Mouse (Mus musculus): ENCODE measurements around the gene Vwa8.

Gene Vwa8

GRCm38 (mm10) chr14:79144278-79145224, 295.7 kb downstream of the Vwa8 start:
- DNase-seq, result peak; percentile 42 to 44

- peak in 1 of 2 experiments; percentile 1 for DNase-seq
These were observed 302.9 kb downstream of the Vwa8 start for GRCm38 (mm10) chr14:79151711-79152110.

- DNase-seq, result no peak
These were observed 305.0 kb downstream of the Vwa8 start for GRCm38 (mm10) chr14:79153896-79154295.

- DNase-seq, result no peak
These were observed 306.1 kb downstream of the Vwa8 start for GRCm38 (mm10) chr14:79154961-79155360.

GRCm38 (mm10) chr14:79156526-79157411, 307.9 kb downstream of the Vwa8 start:
- peak; percentile 80 to 83 for DNase-seq

GRCm38 (mm10) chr14:79157451-79158218, 308.8 kb downstream of the Vwa8 start:
- DNase-seq, result peak; percentile 71 to 75

- peak in 1 of 2 experiments; percentile 45 for DNase-seq
These were observed 309.3 kb downstream of the Vwa8 start for GRCm38 (mm10) chr14:79158219-79158521.

GRCm38 (mm10) chr14:79158673-79159200, 309.9 kb downstream of the Vwa8 start:
- no peak for DNase-seq

- DNase-seq, result no peak
These were observed 310.6 kb downstream of the Vwa8 start for GRCm38 (mm10) chr14:79159451-79159850.

GRCm38 (mm10) chr14:79160486-79160885, 311.6 kb downstream of the Vwa8 start:
- DNase-seq, result no peak

GRCm38 (mm10) chr14:79160966-79161365, 312.1 kb downstream of the Vwa8 start:
- no peak for DNase-seq

- no peak for DNase-seq
These were observed 312.9 kb downstream of the Vwa8 start for GRCm38 (mm10) chr14:79161741-79162140.

GRCm38 (mm10) chr14:79162678-79163077, 313.8 kb downstream of the Vwa8 start:
- DNase-seq, result no peak

- no peak for DNase-seq
These were observed 315.5 kb downstream of the Vwa8 start for GRCm38 (mm10) chr14:79164334-79164733.

- DNase-seq, result no peak
These were observed 316.1 kb downstream of the Vwa8 start for GRCm38 (mm10) chr14:79164925-79165324.

GRCm38 (mm10) chr14:79174526-79174925, 325.7 kb downstream of the Vwa8 start:
- no peak for DNase-seq

- DNase-seq, result no peak
These were observed 328.9 kb downstream of the Vwa8 start for GRCm38 (mm10) chr14:79177754-79178153.

- DNase-seq, result no peak
These were observed 329.4 kb downstream of the Vwa8 start for GRCm38 (mm10) chr14:79178247-79178646.

- DNase-seq, result peak in 1 of 2 experiments; percentile 0
These were observed 331.4 kb downstream of the Vwa8 start for GRCm38 (mm10) chr14:79180078-79180730.

GRCm38 (mm10) chr14:79181748-79182147, 332.9 kb downstream of the Vwa8 start:
- DNase-seq, result peak in 1 of 2 experiments; percentile 0

GRCm38 (mm10) chr14:79182801-79183200, 333.9 kb downstream of the Vwa8 start:
- no peak for DNase-seq

GRCm38 (mm10) chr14:79183261-79183660, 334.4 kb downstream of the Vwa8 start:
- DNase-seq, result peak in 1 of 2 experiments; percentile 0

Data from cerebellum, adult 18-20 months (tissue).